Mouse (Mus musculus) small intestine, adult 2 months (tissue): Measurements from ENCODE around the gene Ndufs6.

Experiments
- CTCF ChIP-seq: fragments of 200-500 bp; IDR thresholded peaks from 2 replicates; pipeline ENCODE4 v1.5.1; 2012; ENCODE audit warnings: low read depth, mild to moderate bottlenecking, control low read depth, inconsistent platforms, low read length, moderate library complexity, mixed read lengths; ENCODE audit not compliant: insufficient replicate concordance, insufficient read length; ENCODE audit errors: extremely low read depth
- POLR2A ChIP-seq: fragments of 200-500 bp; IDR thresholded peaks from 2 replicates; pipeline ENCODE4 v1.6.1; 2012; ENCODE audit warnings: low read depth, mild to moderate bottlenecking, control low read depth, inconsistent platforms, low read length, moderate library complexity

GRCm38 (mm10) chr13:73323406-73323805, 4.9 kb downstream of the Ndufs6 start:
- TF ChIP-seq POLR2A (no peak), CTCF (no peak)
